Mouse (Mus musculus) induced T-regulatory cell, adult 2 months (primary cell): ENCODE data around the gene Kcnk2.
A peak's percentile ranks its signal among the peaks of the same experiment; 100 is the strongest.
"Not testable (repeated sequence)": the region's sequence is repeated elsewhere in the genome, so short reads cannot be mapped to it uniquely, and the experiment has no call there.

Experiments
- DNase-seq: peaks from one replicate; pipeline ENCODE4 v3.0.0-alpha.2; 2012; ENCODE audit warnings: low read depth

Kcnk2 gene

DNA sequence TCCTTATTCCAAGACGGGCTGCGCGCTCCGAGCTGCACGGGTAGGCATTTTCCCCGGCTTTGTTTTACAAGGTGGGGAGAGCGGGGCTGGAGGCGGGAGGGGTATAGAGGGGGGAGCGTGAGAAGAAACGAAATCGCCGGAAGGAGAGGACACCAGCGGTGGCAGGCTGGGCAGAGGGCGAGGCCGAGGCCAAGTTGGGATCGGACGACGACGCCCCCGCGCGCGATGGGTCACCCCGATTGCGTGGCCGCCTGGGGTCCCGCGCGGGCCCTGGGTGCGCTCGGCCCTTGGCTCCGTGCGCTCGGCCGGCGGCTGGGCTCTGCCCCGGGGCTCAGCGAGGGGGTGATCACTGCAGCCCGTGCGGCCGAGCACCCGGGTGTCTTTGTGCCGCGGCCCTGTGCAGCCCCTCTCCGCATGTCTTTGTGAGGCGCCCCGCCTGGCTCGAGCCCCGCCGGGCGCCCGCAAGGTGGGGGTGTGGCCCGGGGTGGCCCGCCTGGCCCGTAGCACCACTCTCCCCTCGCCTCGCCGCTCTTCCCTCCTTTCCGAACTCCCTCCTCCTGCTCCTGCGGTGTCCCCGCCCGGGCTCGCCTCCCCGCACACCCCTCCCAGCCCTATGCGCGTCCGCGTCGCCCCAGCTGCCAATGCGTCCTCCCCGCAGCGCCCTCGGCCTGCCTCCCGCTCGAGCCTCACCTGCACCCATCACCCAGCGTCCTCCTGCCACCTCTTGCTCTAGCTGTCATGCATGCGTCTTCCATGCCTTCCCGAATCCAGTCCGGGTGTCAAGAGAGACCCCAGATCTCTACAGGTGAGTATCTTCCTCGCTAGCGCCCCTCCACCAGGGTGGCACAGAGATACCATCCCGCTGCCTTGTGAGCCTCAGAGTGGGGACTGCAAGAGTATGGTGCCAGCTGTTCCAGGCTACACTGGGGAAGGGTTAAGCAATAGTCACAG is 58.5 kb downstream of the Kcnk2 start:
- no peak for DNase-seq

DNA sequence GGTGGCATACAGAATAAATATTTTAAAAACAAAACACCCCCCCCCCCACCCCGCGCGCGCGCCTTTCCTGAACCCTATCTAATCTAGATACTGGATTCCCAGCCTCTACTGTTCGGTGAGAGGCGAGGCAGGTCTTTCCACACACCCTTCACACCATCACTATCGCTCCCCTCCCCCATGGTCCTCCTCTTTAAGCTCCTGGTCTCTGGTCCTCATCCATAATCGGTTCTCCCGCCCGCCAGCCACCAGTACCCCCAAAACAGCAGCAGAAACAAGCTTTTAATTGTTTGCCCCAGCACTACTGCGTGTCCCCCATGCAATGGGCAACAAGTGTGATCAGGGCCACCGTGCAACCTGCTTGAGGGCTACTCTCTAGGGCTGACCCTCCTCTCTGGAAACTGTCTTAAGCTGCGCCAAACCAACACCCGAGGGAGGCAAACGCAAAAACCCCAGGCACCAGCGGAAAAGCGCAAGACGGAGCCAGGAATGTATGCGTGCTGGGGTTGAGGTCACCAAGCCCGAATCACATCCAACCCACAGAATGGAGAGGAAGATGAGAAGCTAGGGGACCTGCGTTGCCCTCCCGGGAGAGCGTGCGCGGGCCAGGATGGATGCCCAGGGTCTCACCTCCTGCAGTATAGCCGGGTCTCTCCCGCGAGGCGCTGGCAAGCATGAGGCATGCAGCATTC is 59.5 kb downstream of the Kcnk2 start:
- DNase-seq = no peak

DNA sequence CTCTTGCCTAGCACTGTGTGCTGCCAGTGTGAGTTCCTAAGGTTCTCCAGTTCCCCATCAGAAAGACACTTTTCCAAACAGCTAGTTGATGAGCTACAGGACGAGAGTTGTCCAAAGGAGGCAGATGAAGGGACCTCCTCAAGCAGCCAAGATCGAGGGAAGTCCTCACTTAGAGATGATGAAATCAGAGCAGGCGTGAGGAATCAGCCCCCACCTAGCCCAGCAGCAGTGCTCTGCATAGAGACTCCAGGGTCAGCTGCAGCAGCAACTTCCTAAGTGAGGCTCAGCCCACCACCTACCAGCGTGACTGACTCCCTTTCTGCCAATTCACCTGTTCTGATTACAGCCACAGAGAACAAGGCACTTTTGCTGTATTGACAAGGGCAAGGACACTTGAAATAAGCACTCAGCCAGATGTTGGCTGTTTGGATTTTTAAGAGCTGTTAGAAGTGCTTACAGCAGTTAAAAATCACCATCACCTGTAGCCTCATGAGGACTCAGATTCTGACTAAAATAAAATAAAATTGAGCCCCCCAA is 60.6 kb downstream of the Kcnk2 start:
- no peak for DNase-seq

DNA sequence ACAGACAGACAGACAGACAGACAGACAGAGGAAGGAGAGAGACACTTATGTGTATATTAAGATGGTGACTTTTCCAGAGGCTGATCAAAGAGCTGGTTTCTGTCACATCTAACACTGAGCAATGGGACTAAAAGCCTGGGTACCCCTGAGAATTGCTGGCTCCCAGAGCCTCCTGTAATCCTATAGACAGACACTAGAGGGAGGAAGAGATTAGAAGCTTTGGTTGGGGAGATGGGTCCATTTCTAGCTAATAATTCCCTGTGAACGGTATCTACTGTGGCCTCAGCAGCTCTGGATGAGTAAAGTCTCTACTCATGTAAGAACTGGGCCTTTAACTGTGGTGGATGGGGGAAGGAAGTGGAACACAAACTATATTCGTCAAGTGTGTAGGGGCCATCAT is 86.2 kb downstream of the Kcnk2 start:
- DNase-seq = no peak

DNA sequence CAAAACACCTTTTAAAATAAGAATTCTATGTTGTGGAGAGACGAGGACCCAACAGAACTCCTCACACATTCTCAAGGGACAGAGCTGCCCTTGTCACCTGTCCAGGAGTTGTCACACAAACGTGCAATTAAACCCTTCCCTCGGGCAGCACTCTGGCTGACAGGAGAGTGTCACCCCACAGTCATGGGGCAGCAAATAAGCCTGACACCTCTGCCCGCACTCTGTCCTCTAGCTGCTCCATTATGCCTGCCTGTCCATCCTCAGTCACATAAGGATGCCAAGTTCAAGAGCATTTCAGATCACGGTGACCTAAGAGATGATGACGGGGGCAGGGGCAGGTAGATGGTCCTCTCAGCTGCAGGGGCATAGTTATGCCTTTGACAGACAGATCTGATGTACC is 87.6 kb downstream of the Kcnk2 start:
- no peak for DNase-seq

DNA sequence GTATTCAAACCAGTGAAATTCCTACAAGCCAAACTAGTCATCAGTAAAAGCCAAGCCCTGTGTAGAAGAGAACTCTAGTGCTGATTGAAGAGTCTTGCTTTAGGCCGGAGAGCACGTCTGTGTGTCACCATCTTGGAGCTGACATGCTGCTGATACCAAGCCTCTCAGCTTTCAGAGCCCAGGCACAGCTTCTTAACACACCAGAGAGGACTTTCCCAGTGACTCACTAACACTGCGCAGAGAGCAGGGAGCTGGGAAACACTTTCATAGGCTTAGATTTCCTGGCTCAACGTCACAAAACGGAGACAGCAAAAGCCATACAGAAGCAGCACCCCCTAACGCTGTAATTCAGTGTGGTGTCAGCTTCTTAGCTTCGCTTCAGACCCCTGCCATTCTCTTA is 88.3 kb downstream of the Kcnk2 start:
- DNase-seq = no peak

DNA sequence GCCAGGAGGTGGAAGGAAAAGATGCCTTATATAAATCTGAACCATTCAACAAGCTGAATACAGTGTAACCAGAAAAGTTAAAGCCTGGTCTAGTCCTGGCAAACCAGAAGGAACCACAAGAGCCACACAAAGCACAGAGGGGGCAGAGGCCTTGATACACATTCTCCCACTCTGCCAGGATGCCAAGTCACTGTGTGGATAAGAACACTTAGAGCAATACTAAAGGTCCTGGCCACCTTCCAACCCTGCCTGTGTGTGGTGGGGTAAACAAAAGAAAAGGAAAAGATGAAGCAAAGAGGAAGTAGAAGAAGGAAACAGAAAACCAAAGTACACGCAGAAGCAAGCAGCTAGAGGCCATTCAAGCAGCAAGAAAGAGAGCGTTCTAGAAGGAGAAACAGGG is 91.9 kb downstream of the Kcnk2 start:
- DNase-seq = no peak

DNA sequence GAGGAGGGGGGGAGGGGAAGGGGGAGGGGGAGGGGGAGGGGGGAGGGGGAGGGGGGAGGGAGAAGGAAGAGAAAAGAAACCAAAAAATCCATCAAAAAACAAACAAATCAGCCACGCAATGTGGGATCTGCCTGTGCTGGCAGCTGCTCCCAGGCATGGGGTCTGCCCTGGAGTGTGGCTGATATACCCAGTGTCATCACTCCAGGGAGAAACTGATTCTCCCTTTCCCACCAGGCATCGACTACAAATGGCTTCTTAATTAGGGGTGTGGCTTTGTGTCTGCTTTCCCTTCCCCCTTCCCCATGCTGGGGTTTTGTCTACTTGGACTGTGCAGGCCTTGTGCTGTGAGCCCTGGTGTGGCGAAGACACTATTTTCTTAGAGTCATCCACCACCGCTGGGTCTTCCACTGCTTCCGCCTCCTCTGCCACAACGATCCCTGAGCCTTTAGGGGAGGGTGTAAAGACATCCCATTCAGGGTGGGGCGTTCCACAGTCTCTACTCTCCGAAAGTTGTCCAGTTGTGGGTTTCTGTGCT is 97.0 kb downstream of the Kcnk2 start:
- DNase-seq = no peak

DNA sequence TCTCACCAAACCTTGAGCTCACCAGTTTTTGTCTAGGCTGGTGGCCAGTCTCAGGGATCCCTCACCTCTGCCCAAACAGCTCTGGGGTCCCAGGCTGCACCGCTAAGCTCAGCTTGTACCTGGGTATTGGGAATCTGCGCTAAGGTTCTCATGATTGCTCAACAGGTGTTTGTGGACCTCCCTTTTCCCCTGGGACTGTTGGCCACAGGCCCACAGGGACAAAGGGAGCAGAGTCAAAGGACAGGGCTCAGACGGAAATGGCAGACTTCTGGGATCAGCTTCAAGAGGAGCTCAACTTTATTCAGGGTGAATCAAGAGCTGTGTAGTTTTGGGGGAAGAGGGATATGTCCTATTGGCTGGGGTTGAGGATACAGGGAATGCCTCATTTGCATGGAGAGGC is 99.1 kb downstream of the Kcnk2 start:
- no peak for DNase-seq

DNA sequence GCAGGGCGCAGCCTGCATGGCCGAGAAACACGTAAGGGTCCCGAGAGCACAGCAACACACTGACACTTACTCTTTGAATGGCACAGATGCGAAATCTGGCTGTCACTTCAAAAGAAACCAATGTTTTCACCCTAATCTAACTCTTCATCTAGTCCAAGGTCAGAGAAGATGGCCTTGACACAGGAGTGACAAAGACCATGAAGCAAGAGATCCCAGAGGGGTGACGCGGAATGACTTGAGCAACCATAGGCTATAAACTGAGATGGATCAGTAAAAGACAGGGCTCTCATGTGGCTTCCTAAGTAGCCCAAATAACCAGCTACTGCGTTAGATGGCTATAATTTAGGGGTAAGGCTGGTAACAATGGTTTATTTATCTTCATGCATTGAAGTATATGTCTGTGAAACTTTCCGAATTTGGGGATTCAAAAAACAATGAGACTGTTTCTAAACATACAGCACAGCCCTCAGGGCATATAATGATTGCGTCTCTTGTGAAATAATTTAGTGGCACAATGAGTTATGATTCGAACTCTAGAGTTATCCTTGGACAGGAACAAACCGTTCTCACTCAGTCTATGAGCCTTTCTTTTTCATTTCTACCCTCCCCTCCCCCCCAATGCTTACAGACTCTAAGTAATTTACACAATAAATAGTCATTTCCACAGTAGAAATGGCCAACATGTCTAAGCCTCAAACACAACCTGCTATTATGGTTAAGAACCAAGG is 108.2 kb downstream of the Kcnk2 start:
- no peak for DNase-seq

DNA sequence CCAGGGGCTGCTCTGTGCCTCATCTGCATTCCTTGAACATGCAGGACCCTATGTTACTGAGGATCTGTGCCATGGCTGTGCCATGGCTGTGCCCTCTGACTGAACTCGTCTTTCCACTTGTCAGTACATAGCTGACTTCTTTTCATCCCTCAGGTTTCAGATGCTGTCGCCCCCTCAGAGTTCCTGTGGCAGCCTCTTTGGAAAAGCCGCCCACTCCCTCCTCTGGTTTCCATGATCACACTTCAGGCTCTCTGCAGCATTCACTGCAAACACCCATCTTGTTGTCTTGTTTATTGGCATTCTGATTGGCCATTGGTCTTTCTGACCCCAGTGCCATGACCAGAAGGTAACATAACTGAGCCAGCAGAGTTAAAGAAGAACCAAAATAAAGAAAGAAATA is 111.2 kb downstream of the Kcnk2 start:
- DNase-seq = no peak

DNA sequence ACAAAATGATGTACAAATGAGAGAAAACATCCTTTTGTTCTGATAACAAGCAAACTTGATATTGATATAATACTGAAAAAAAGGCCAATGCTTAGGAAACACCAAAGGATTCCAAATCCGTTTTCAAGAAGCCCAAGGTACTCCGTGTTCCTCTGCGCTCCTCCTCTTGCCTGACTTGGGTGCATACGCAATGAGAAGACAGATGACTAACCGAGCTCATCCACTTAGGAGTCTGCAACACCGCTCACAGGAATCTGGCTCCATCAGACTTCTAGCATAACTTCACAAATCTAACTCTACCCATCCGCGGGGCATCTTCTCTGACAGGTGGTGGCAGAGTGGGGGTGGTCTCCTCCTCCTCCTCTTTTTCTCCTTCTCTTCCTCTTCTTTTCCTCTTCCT is 113.1 kb downstream of the Kcnk2 start:
- DNase-seq = no peak

DNA sequence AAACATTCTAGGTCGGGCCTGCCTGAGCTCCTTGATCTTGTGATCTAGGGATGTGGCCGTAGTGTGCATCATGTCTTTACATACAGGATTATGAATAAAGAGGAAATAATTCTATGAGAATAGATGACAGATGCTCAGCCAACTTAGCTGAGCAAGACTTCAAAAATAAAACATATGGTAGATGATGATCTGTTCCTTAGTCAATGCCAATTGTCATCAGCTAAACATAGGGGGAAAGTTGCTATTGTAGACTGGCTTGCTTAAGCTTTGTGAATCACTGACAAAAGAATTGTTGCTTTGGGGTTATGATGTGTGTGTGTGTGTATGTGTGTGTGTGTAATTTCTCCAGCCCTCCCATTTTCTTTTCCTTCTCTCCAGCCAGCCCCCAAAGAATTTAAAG is 129.8 kb downstream of the Kcnk2 start:
- no peak for DNase-seq

DNA sequence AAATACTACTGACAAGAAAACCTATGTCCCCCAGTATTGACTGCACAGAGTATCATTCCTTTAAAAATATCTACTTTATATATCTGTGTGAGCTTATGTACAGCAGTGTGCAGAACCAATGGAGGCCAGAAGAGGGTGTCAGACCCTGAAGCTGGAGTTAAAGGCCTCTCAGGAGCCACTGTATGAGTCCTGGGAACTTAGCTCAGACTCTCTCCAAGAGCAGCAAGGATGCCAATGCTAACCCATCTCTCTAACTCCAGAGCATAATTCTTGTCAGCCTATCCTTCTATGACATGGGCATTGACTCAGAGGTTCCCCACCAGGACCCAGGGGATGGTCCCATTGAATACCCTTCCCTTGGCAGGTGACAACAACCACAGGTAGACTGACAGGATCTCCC is 148.4 kb downstream of the Kcnk2 start:
- DNase-seq = no peak

DNA sequence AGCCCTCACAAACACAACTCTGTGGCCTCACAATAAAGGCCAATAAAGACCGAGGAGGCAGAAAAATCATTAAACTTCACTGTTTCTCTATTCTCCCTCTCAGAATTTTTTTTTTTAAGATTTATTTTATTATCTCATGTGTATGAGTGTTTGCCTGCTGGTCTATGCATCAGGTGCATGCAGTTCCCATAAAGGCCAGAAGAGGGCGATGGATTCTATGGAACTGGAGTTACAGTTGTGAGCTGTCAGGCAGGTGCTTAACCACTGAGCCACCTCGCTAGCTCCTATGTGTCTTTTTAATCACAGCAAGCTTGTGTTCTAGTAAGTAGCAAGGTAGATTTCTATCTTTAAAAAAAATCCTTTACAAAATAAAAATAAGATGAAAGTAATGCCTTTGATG is 148.9 kb downstream of the Kcnk2 start:
- peak; percentile 2 for DNase-seq

DNA sequence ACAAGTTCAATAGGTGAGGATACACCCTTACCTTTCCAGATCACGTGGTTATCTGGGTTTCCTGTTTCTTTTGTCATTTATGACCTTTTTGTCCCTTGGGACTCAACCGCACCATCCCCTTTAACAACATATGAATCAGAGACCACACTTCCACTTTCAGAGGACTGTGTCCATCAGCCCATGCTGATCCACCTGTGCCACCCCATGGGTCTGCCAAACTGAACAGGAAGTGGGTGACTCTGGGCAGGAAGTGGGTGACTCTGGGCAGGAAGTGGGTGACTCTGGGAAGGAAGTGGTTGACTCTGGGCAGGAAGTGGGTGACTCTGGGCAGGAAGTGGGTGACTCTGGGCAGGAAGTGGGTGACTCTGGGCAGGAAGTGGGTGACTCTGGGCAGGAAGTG is 158.9 kb downstream of the Kcnk2 start:
- DNase-seq = not testable (repeated sequence)

DNA sequence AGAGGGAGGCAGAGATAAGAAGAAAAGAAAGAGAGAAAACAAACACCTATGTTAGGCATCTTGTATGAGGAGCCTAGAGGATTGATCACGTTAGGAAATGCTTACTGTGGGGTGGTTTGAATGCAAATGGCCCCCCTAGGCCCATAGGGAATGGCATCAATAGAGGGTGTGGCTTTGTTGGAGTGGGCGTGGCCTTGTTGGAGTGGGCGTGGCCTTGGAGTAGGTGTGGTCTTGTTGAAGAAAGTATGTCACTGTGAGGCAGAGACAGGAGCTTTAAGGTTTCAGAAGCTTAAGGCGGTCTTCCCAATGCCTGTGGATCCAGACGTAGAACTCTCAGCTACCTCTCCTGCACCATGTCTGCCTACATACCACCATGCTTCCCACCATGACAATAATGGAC is 166.8 kb downstream of the Kcnk2 start:
- DNase-seq = no peak

DNA sequence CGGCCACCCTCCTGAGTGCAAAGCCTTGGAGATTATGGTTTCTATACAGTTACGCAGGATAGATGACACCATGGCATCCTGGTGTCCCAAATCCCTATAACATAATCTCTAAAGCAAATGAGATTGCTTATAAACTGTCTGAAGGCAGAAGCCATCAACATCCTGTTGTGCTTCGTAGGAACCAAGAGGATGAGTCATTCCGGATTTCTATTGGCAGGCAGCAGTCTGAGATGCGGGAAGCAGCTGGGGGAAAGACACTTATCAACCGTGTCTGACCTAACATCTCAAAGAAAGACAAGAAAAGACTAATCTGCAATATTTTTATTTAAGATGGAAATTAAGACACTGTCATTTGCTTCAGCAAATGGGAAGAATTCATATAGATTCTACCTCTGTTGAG is 169.2 kb downstream of the Kcnk2 start:
- no peak for DNase-seq

DNA sequence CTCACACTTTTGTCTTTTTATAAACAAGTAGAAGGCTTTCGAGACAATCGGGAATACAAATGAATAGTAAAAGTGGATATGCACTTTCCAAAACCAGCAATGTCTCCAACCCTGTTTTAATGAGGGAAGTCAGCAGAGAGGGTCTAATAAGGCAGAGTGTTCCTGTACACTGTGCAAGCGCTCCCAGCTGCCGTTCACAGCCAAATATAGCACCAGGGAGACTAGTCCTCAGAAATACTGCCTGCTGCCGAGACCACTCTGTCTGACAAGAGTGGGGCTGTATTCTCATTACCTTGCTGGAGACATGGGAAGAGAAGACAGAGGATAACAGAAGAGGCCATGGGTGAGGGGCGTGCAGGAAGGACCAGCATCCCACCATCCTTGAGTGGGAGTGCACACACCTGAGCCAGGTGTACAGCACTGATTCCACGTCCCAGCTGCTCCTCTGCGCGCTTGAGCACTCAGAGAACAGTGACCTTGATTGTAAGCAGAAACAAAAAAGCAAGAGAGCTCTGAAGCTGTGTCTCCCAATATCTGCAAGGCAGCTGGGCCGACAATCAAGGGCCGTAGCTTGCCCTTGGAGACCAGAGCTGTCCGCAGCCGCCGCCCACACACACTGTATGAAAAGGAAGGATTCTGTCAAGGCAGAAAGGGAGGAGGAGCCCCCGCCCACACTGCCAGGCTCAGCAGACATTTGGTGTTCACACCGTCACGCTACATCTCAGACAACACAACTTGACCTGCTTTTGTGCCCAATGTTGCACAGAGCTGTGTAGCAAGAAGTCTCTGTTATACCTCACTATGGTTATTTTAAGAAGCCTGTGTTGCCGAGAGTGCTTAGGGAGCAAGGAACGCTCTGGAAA is 173.6 kb downstream of the Kcnk2 start:
- no peak for DNase-seq

DNA sequence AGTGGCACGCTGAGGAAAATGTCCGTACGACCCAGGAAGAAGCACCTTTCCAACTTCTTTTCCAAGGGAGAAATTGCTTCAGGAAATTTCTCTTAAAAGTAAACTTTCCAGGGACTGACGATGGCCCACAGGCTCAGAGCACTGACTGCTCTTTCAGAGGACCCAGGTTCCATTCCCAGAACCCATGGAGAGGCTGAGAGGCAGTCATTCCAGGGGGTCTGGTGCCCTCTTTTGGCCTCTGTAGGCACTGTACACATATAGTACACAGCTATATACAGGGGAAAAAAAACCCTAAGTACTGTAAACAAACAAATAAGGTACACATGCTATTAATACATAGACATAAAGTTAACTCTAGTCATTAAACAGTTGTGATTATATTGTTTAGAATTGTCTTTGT is 174.6 kb downstream of the Kcnk2 start:
- DNase-seq = no peak

DNA sequence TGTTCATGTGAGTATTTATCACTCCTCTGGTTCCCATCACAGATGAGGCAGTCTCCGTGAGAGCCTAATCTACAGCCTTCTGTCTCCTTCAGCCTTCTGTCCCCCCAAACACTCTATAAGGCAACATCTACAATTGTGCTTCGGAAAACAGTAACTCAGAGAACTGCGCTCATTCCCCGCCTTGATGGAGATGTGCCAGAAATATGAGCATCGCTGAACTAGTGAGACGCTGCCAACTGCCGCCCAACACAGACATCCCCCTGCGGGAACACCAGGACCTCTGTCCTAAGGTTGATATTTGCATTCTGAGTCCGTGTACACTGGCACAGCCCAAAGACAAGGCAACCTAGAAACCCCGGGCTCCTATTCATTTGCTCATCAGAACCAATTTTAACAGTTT is 183.0 kb downstream of the Kcnk2 start:
- DNase-seq = no peak
